Mouse (Mus musculus) G1E-ER4 (cell line): Measurements from ENCODE around the gene Lmod3. TPM values are rescaled to one million over a fixed set of nuclear protein-coding genes. Genes with fewer than 3 reads are reported as not detected.

Source experiments
- GATA1 ChIP-seq: IDR thresholded peaks from one replicate; pipeline ENCODE4 v1.8.0; 2012; ENCODE audit warnings: low read length, inconsistent platforms
- polyA plus RNA-seq: library from polyadenylated mRNA; stranded (reverse); fragments of >175 nt; gene quantifications from 2 replicates; pipeline ENCODE4 v1.2.3, GENCODE M21; 2012

Gene Lmod3
- polyA plus RNA-seq, 1 experiment, result not detected

- TF ChIP-seq GATA1, result no peak
These were observed 5.9 kb upstream of the Lmod3 start for GRCm38 (mm10) chr6:97258489-97258888.

- TF ChIP-seq GATA1, result no peak
These were observed 473 bp downstream of the Lmod3 start for GRCm38 (mm10) chr6:97252086-97252485.

GRCm38 (mm10) chr6:97250966-97251365 is 1.6 kb downstream of the Lmod3 start:
- no peak for TF ChIP-seq GATA1

- no peak for TF ChIP-seq GATA1
These were observed 7.4 kb downstream of the Lmod3 start for GRCm38 (mm10) chr6:97245200-97245599.

- no peak for TF ChIP-seq GATA1
These were observed 10.0 kb downstream of the Lmod3 start for GRCm38 (mm10) chr6:97242522-97242921.

GRCm38 (mm10) chr6:97240092-97240491 is 12.5 kb downstream of the Lmod3 start:
- TF ChIP-seq GATA1, result no peak

- no peak for TF ChIP-seq GATA1
These were observed 13.2 kb downstream of the Lmod3 start for GRCm38 (mm10) chr6:97239360-97239759.

- no peak for TF ChIP-seq GATA1
These were observed 16.5 kb downstream of the Lmod3 start for GRCm38 (mm10) chr6:97236088-97236487.

- TF ChIP-seq GATA1, result no peak
These were observed 17.5 kb downstream of the Lmod3 start for GRCm38 (mm10) chr6:97234911-97235668.

- TF ChIP-seq GATA1, result no peak
These were observed 25.3 kb downstream of the Lmod3 start for GRCm38 (mm10) chr6:97227067-97227847.

- TF ChIP-seq GATA1, result no peak
These were observed 26.5 kb downstream of the Lmod3 start for GRCm38 (mm10) chr6:97226083-97226491.

- no peak for TF ChIP-seq GATA1
These were observed 28.1 kb downstream of the Lmod3 start for GRCm38 (mm10) chr6:97224505-97224904.

- TF ChIP-seq GATA1, result no peak
These were observed 29.0 kb downstream of the Lmod3 start for GRCm38 (mm10) chr6:97223566-97223965.

GRCm38 (mm10) chr6:97222931-97223467 is 29.6 kb downstream of the Lmod3 start:
- no peak for TF ChIP-seq GATA1

GRCm38 (mm10) chr6:97222321-97222720 is 30.2 kb downstream of the Lmod3 start:
- no peak for TF ChIP-seq GATA1
